In genomic region chr7:132702024-132702423, GRCm38 (mm10) we compare ENCODE assay signal across 17 mouse cellular contexts.
"Had no signal": no experiment of that assay in that cellular context is flagged by ENCODE, and none has a peak within 500 bp of the region (broad histone marks: within the 10 kb centered on the region; RNA-seq: fewer than 3 reads in every experiment).

No protein-coding gene starts in this region.

- H3K4me2 ChIP-seq: intestine, embryonic 15.5 days; liver, embryonic 11.5 days; lung, embryonic 15.5 days; midbrain, embryonic 11.5 days; neural tube, embryonic 12.5 days; neural tube, embryonic 15.5 days; stomach, embryonic 15.5 days had no signal

- H3K27me3 ChIP-seq: intestine, embryonic 15.5 days; lung, embryonic 15.5 days; megakaryocyte, embryonic 14.5 days; neural tube, embryonic 12.5 days; neural tube, embryonic 15.5 days; stomach, embryonic 15.5 days had no signal

- H3K9ac ChIP-seq: intestine, embryonic 15.5 days; liver, embryonic 14.5 days; lung, embryonic 15.5 days; neural tube, embryonic 12.5 days; neural tube, embryonic 15.5 days; stomach, embryonic 15.5 days had no signal

- H3K4me1 ChIP-seq: neural tube, embryonic 12.5 days; neural tube, embryonic 15.5 days; stomach, embryonic 15.5 days had no signal

- H3K4me3 ChIP-seq: intestine, embryonic 15.5 days; lung, embryonic 15.5 days; megakaryocyte, embryonic 14.5 days; neural tube, embryonic 12.5 days; neural tube, embryonic 15.5 days; stomach, embryonic 15.5 days had no signal

- DNase-seq: kidney, adult 18-20 months; kidney, adult 9 months; midbrain, embryonic 14.5 days; retina, postnatal 1 day; right cerebral cortex, postnatal 25 days; spleen, adult 18-20 months; thymus, postnatal 25 days had no signal

- H3K27ac ChIP-seq: intestine, embryonic 15.5 days; kidney, postnatal 0 days; liver, embryonic 14.5 days; lung, embryonic 15.5 days; neural tube, embryonic 12.5 days; neural tube, embryonic 15.5 days; stomach, embryonic 15.5 days had no signal

- ATAC-seq: intestine, embryonic 15.5 days had no signal

- H3K9me3 ChIP-seq: intestine, embryonic 15.5 days; lung, embryonic 15.5 days; neural tube, embryonic 12.5 days; neural tube, embryonic 15.5 days; stomach, embryonic 15.5 days had no signal

- H3K36me3 ChIP-seq: intestine, embryonic 15.5 days; lung, embryonic 15.5 days; neural tube, embryonic 12.5 days; neural tube, embryonic 15.5 days; stomach, embryonic 15.5 days had no signal
